Mouse (Mus musculus): ENCODE results near the gene Bcl7a.

DNA sequence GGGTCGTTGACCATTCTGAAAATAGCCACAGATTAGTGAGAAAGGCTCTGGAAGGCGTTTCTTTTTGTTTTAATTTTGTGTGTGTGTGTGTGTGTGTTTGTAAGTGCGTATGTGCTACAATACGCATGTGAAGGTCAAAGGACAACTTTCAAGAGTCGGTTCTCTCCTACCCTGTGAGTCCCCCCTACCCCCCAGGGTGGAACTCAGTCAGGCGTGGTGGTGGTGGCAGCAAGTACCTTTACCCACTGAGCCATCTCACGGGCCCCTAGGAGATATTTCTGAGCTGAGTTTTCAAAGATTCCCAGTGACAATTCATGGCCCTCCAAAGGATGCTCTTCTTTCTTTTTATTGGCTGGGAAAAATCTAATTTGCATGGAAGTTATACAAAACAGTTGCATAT is 45.8 kb upstream of the Bcl7a start:
- TF ChIP-seq GATA1 (IDR thresholded peaks at IDR 0.05; ENCODE audit: borderline replicate concordance, low read length) (no peak), FLI1 (IDR thresholded peaks at IDR 0.05; ENCODE audit: low read length) (no peak)

All from megakaryocyte, embryonic 14.5 days (primary cell).